Mouse (Mus musculus): Measurements from ENCODE around the gene Cog5. TPM values are rescaled to one million over a fixed set of nuclear protein-coding genes. Genes with fewer than 3 reads are reported as not detected.

Gene Cog5
- total RNA-seq, 2 experiments from 2014 or later = 48.5 to 70.0 TPM

GRCm38 (mm10) chr12:31885844-31886606 is 231.4 kb downstream of the Cog5 start:
- ATAC-seq (ENCODE audit: poor library complexity, severe bottlenecking) = no peak

- ATAC-seq (ENCODE audit: poor library complexity, severe bottlenecking) = no peak
Measured at GRCm38 (mm10) chr12:31890685-31891084, 236.0 kb downstream of the Cog5 start.

GRCm38 (mm10) chr12:31892079-31892478 is 237.4 kb downstream of the Cog5 start:
- ATAC-seq (ENCODE audit: poor library complexity, severe bottlenecking) = no peak

GRCm38 (mm10) chr12:31892771-31893170 is 238.1 kb downstream of the Cog5 start:
- ATAC-seq (ENCODE audit: poor library complexity, severe bottlenecking) = no peak

- ATAC-seq (ENCODE audit: poor library complexity, severe bottlenecking) = no peak
Measured at GRCm38 (mm10) chr12:31895095-31895734, 240.5 kb downstream of the Cog5 start.

GRCm38 (mm10) chr12:31895888-31896287 is 241.2 kb downstream of the Cog5 start:
- ATAC-seq (ENCODE audit: poor library complexity, severe bottlenecking) = no peak

- no peak for ATAC-seq (ENCODE audit: poor library complexity, severe bottlenecking)
Measured at GRCm38 (mm10) chr12:31896295-31896694, 241.6 kb downstream of the Cog5 start.

- ATAC-seq (ENCODE audit: poor library complexity, severe bottlenecking) = no peak
Measured at GRCm38 (mm10) chr12:31896986-31897385, 242.3 kb downstream of the Cog5 start.

- ATAC-seq (ENCODE audit: poor library complexity, severe bottlenecking) = no peak
Measured at GRCm38 (mm10) chr12:31897456-31897855, 242.8 kb downstream of the Cog5 start.

- ATAC-seq (ENCODE audit: poor library complexity, severe bottlenecking) = no peak
Measured at GRCm38 (mm10) chr12:31900391-31900914, 245.8 kb downstream of the Cog5 start.

- ATAC-seq (ENCODE audit: poor library complexity, severe bottlenecking) = no peak
Measured at GRCm38 (mm10) chr12:31905696-31906551, 251.3 kb downstream of the Cog5 start.

- no peak for ATAC-seq (ENCODE audit: poor library complexity, severe bottlenecking)
Measured at GRCm38 (mm10) chr12:31907436-31907835, 252.8 kb downstream of the Cog5 start.

- ATAC-seq (ENCODE audit: poor library complexity, severe bottlenecking) = no peak
Measured at GRCm38 (mm10) chr12:31912966-31913551, 258.4 kb downstream of the Cog5 start.

- ATAC-seq (ENCODE audit: poor library complexity, severe bottlenecking) = no peak
Measured at GRCm38 (mm10) chr12:31913614-31914013, 258.9 kb downstream of the Cog5 start.

- no peak for ATAC-seq (ENCODE audit: poor library complexity, severe bottlenecking)
Measured at GRCm38 (mm10) chr12:31916691-31917090, 262.0 kb downstream of the Cog5 start.

GRCm38 (mm10) chr12:31917245-31917644 is 262.6 kb downstream of the Cog5 start:
- peak; percentile 94 for ATAC-seq (ENCODE audit: poor library complexity, severe bottlenecking)

- no peak for ATAC-seq (ENCODE audit: poor library complexity, severe bottlenecking)
Measured at GRCm38 (mm10) chr12:31920464-31921405, 266.1 kb downstream of the Cog5 start.

GRCm38 (mm10) chr12:31924135-31924534 is 269.5 kb downstream of the Cog5 start:
- no peak for ATAC-seq (ENCODE audit: poor library complexity, severe bottlenecking)

- no peak for ATAC-seq (ENCODE audit: poor library complexity, severe bottlenecking)
Measured at GRCm38 (mm10) chr12:31925343-31925742, 270.7 kb downstream of the Cog5 start.

GRCm38 (mm10) chr12:31926661-31927061 is 272.0 kb downstream of the Cog5 start:
- ATAC-seq (ENCODE audit: poor library complexity, severe bottlenecking) = peak; percentile 57

All from megakaryocyte, adult 5-6 weeks (primary cell).